Mouse (Mus musculus) MEL (cell line): ENCODE results near the gene Grsf1. TPM values are rescaled to one million over a fixed set of nuclear protein-coding genes. Genes with fewer than 3 reads are reported as not detected.

Experiments used
- DNase-seq: peaks from one replicate; pipeline ENCODE4 v3.0.0; 2011; ENCODE audit warnings: low read depth, low spot score
- H3K27ac ChIP-seq: 2 replicates; pipeline ENCODE4 v1.5.1; 2012; ENCODE audit warnings: low read depth, mild to moderate bottlenecking, control low read depth, low read length, moderate library complexity; ENCODE audit not compliant: control insufficient read depth
- H3K27me3 ChIP-seq, 2 experiments: fragments of 150-350 bp in 1 of 2; sonication (generic) in 1 of 2; 2 replicates each; pipeline ENCODE4 v1.6.1; 2012; ENCODE audit warnings: low read length in 2 of 2, mild to moderate bottlenecking in 2 of 2, improper control_type of control experiment in 1 of 2, moderate library complexity in 1 of 2; ENCODE audit not compliant: insufficient read depth in 2 of 2, control insufficient read depth in 1 of 2
- H3K36me3 ChIP-seq, 2 experiments: 2 replicates each; pipeline ENCODE4 v1.6.1; 2012 to 2014; ENCODE audit warnings: low read length in 2 of 2, improper control_type of control experiment in 1 of 2, inconsistent platforms in 1 of 2, mild to moderate bottlenecking in 1 of 2; ENCODE audit not compliant: insufficient read depth in 2 of 2, control insufficient read depth in 1 of 2
- H3K4me1 ChIP-seq, 2 experiments: fragments of 150-350 bp in 1 of 2; sonication (generic) in 1 of 2; 2 replicates each; pipeline ENCODE4 v1.6.1; 2012; ENCODE audit warnings: low read length in 2 of 2, improper control_type of control experiment in 1 of 2, mild to moderate bottlenecking in 1 of 2; ENCODE audit not compliant: insufficient read depth in 2 of 2, control insufficient read depth in 1 of 2
- H3K4me3 ChIP-seq, 2 experiments: fragments of 150-350 bp in 1 of 2; sonication (generic) in 1 of 2; 2 replicates each; pipeline ENCODE4 v1.5.1; 2012; ENCODE audit warnings: low read depth in 2 of 2, low read length in 2 of 2, mild to moderate bottlenecking in 2 of 2, moderate library complexity in 2 of 2, control low read depth in 1 of 2, improper control_type of control experiment in 1 of 2; ENCODE audit not compliant: control insufficient read depth in 1 of 2, insufficient read depth in 1 of 2
- H3K79me2 ChIP-seq: 2 replicates; pipeline ENCODE4 v1.6.1; 2012; ENCODE audit warnings: mild to moderate bottlenecking, low read length, moderate library complexity; ENCODE audit not compliant: control insufficient read depth, poor library complexity, insufficient read depth
- H3K9ac ChIP-seq: 2 replicates; pipeline ENCODE4 v1.6.1; 2012; ENCODE audit warnings: low read depth, mild to moderate bottlenecking, control low read depth, low read length, moderate library complexity; ENCODE audit not compliant: control insufficient read depth, poor library complexity, severe bottlenecking
- H3K9me3 ChIP-seq: fragments of 150-350 bp; sonication (generic); replicated peaks from 2 replicates; pipeline ENCODE4 v1.6.1; 2012; ENCODE audit warnings: mild to moderate bottlenecking, low read length, improper control_type of control experiment, moderate library complexity; ENCODE audit not compliant: insufficient read depth
- BHLHE40 ChIP-seq: IDR thresholded peaks from 2 replicates; pipeline ENCODE4 v1.6.1; 2012; ENCODE audit warnings: low read depth, mild to moderate bottlenecking, inconsistent platforms, low read length, improper control_type of control experiment, borderline replicate concordance
- CHD1 ChIP-seq: IDR thresholded peaks from 2 replicates; pipeline ENCODE4 v1.6.1; 2012; ENCODE audit warnings: low read depth, mild to moderate bottlenecking, inconsistent platforms, low read length, improper control_type of control experiment
- CHD2 ChIP-seq: IDR thresholded peaks from 2 replicates; pipeline ENCODE4 v1.6.1; 2011; ENCODE audit warnings: low read length, improper control_type of control experiment
- CTCF ChIP-seq, 3 experiments: IDR thresholded peaks in 2 of 3; conservative IDR thresholded peaks in 1 of 3; 2 replicates each; pipeline ENCODE4 v1.5.1; 2011 to 2012; ENCODE audit warnings: low read length in 3 of 3, low read depth in 2 of 3, mild to moderate bottlenecking in 2 of 3, improper control_type of control experiment in 1 of 3, inconsistent platforms in 1 of 3, mixed read lengths in 1 of 3, moderate library complexity in 1 of 3; ENCODE audit not compliant: control insufficient read depth in 1 of 3, insufficient read depth in 1 of 3, poor library complexity in 1 of 3, severe bottlenecking in 1 of 3
- E2F4 ChIP-seq: IDR thresholded peaks from 2 replicates; pipeline ENCODE4 v1.6.1; 2011; ENCODE audit warnings: low read depth, low read length, improper control_type of control experiment, borderline replicate concordance
- ELF1 ChIP-seq: IDR thresholded peaks from 2 replicates; pipeline ENCODE4 v1.6.1; 2014; ENCODE audit warnings: low read depth, mild to moderate bottlenecking, inconsistent platforms, low read length, improper control_type of control experiment, moderate library complexity
- GABPA ChIP-seq: IDR thresholded peaks from 2 replicates; pipeline ENCODE4 v1.6.1; 2012; ENCODE audit warnings: low read depth, mild to moderate bottlenecking, inconsistent platforms, low read length, improper control_type of control experiment, moderate library complexity
- HCFC1 ChIP-seq: IDR thresholded peaks from 2 replicates; pipeline ENCODE4 v1.6.1; 2012; ENCODE audit warnings: low read depth, mild to moderate bottlenecking, inconsistent platforms, low read length, improper control_type of control experiment, moderate library complexity
- JUND ChIP-seq: IDR thresholded peaks from 2 replicates; pipeline ENCODE4 v1.6.1; 2011; ENCODE audit warnings: low read depth, mild to moderate bottlenecking, improper control_type of control experiment, low read length
- MAFK ChIP-seq: IDR thresholded peaks from 2 replicates; pipeline ENCODE4 v1.6.1; 2011; ENCODE audit warnings: low read depth, mild to moderate bottlenecking, low read length, improper control_type of control experiment, borderline replicate concordance
- MEF2A ChIP-seq: IDR thresholded peaks from 2 replicates; pipeline ENCODE4 v1.6.1; 2014; ENCODE audit warnings: low read depth, mild to moderate bottlenecking, inconsistent platforms, low read length, improper control_type of control experiment; ENCODE audit not compliant: poor library complexity, insufficient replicate concordance, severe bottlenecking; ENCODE audit errors: extremely low read depth
- MXI1 ChIP-seq: IDR thresholded peaks from 2 replicates; pipeline ENCODE4 v1.6.1; 2011; ENCODE audit warnings: mild to moderate bottlenecking, low read depth, low read length, improper control_type of control experiment
- MYB ChIP-seq: IDR thresholded peaks from 2 replicates; pipeline ENCODE4 v1.6.1; 2011; ENCODE audit warnings: mild to moderate bottlenecking, low read depth, low read length, improper control_type of control experiment
- POLR2AphosphoS2 ChIP-seq: IDR thresholded peaks from 2 replicates; pipeline ENCODE4 v1.6.1; 2011; ENCODE audit warnings: low read length, improper control_type of control experiment
- RAD21 ChIP-seq: IDR thresholded peaks from 2 replicates; pipeline ENCODE4 v1.6.1; 2011; ENCODE audit warnings: mild to moderate bottlenecking, low read depth, low read length, improper control_type of control experiment
- RCOR1 ChIP-seq: IDR thresholded peaks from 2 replicates; pipeline ENCODE4 v1.6.1; 2012; ENCODE audit warnings: low read depth, mild to moderate bottlenecking, inconsistent platforms, low read length, improper control_type of control experiment
- SIN3A ChIP-seq: IDR thresholded peaks from 2 replicates; pipeline ENCODE4 v1.6.1; 2012; ENCODE audit warnings: low read length, improper control_type of control experiment, inconsistent platforms
- TAL1 ChIP-seq: IDR thresholded peaks from 2 replicates; pipeline ENCODE4 v1.6.1; 2012; ENCODE audit warnings: mild to moderate bottlenecking, inconsistent platforms, low read length, moderate library complexity, mixed read lengths
- TBP ChIP-seq: IDR thresholded peaks from 2 replicates; pipeline ENCODE4 v1.8.0; 2011; ENCODE audit warnings: low read depth, low read length, improper control_type of control experiment
- TCF12 ChIP-seq: IDR thresholded peaks from 2 replicates; pipeline ENCODE4 v1.6.1; 2014; ENCODE audit warnings: low read depth, mild to moderate bottlenecking, inconsistent platforms, low read length, improper control_type of control experiment, moderate library complexity
- USF2 ChIP-seq, 2 experiments: IDR thresholded peaks; 2 replicates each; pipeline ENCODE4 v1.6.1; 2011 to 2012; ENCODE audit warnings: improper control_type of control experiment in 2 of 2, low read length in 2 of 2, borderline replicate concordance in 1 of 2, inconsistent platforms in 1 of 2, low read depth in 1 of 2, mild to moderate bottlenecking in 1 of 2; ENCODE audit not compliant: insufficient read depth in 1 of 2
- ZC3H11A ChIP-seq: IDR thresholded peaks from 2 replicates; pipeline ENCODE4 v1.6.1; 2012; ENCODE audit warnings: low read depth, mild to moderate bottlenecking, inconsistent platforms, low read length, improper control_type of control experiment
- ZKSCAN1 ChIP-seq: IDR thresholded peaks from 2 replicates; pipeline ENCODE4 v1.6.1; 2012; ENCODE audit warnings: low read depth, mild to moderate bottlenecking, inconsistent platforms, low read length, improper control_type of control experiment, moderate library complexity
- ZMIZ1 ChIP-seq: IDR thresholded peaks from 2 replicates; pipeline ENCODE4 v1.6.1; 2012; ENCODE audit warnings: low read depth, mild to moderate bottlenecking, inconsistent platforms, low read length, improper control_type of control experiment, moderate library complexity
- ZNF384 ChIP-seq: IDR thresholded peaks from 2 replicates; pipeline ENCODE4 v1.6.1; 2012; ENCODE audit warnings: low read depth, mild to moderate bottlenecking, inconsistent platforms, low read length, improper control_type of control experiment
- polyA plus RNA-seq, 2 experiments: library from polyadenylated mRNA; stranded (reverse) in 1 of 2; unstranded in 1 of 2; fragments of >175 nt in 1 of 2; fragments of >200 nt in 1 of 2; gene quantifications; 2 replicates each; pipeline versions ENCODE4 v1.2.1 to v1.2.4; 2012; ENCODE audit warnings: low replicate concordance in 2 of 2, low read depth in 1 of 2; ENCODE audit not compliant: insufficient read length in 2 of 2, insufficient read depth in 1 of 2, missing spikeins in 1 of 2
- total RNA-seq: library from RNA; depleted of rRNA; stranded (reverse); fragments of 300-350 nt; gene quantifications from 2 replicates; pipeline ENCODE4 v1.2.3, GENCODE M21; 2012

The Grsf1 gene
- total and polyA plus RNA-seq, 3 experiments, result 49.4 to 62.8 TPM; not detected in 1

DNA sequence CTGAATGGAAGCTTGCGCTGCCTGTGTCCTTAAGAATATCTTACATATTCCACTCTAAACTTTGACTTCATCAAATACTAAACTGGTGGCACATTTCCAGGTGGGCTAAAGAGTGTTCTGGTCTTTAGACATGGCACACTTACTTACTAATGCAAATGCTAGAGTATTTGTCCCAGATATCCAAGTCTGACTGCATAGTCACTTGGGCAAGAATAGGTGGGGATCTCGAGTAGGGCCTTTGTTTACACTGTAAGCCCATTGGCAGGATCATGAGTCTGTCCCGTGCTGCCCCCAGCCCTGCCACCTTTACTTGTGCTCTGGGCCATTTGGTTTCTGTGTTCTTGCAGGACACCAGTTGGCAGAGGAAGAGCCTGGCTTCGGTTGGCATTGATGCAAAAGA, 59.0 kb downstream of the Grsf1 start:
- H3K9me3 ChIP-seq, result no peaks in the 10 kb centered on the region
- H3K4me3 ChIP-seq, result no peak overlapping the region
- no peak for DNase-seq
- no peak overlapping the region for H3K27ac ChIP-seq
- no peaks in the 10 kb centered on the region for H3K4me1 ChIP-seq
- no peaks in the 10 kb centered on the region for H3K79me2 ChIP-seq
- TF ChIP-seq BHLHE40, result no peak
- TF ChIP-seq CHD2, result no peak
- no peak for TF ChIP-seq TAL1
- TF ChIP-seq HCFC1, result no peak
- no peak for TF ChIP-seq ELF1
- TF ChIP-seq POLR2AphosphoS2, result no peak
- TF ChIP-seq GABPA, result no peak
- no peak for TF ChIP-seq RAD21
- no peak for TF ChIP-seq TBP
- TF ChIP-seq ZC3H11A, result no peak
- TF ChIP-seq MEF2A, result no peak
- TF ChIP-seq ZNF384, result no peak
- no peak for TF ChIP-seq TCF12
- TF ChIP-seq ZMIZ1, result no peak
- TF ChIP-seq USF2 (IDR thresholded peaks at IDR 0.05; ENCODE audit: borderline replicate concordance in 1 of 2, insufficient read depth in 1 of 2, low read depth in 1 of 2, low read length in 2 of 2), result no peak
- TF ChIP-seq CTCF (IDR thresholded peaks at IDR 0.05 in 2 of 3, conservative IDR thresholded peaks at IDR 0.05 in 1 of 3; ENCODE audit: control insufficient read depth in 1 of 3, insufficient read depth in 1 of 3, low read depth in 2 of 3, low read length in 3 of 3, poor library complexity in 1 of 3, severe bottlenecking in 1 of 3), result no peak
- TF ChIP-seq RCOR1, result no peak
- no peak for TF ChIP-seq MYB
- TF ChIP-seq, all 39 proteins: peak for 0
- H3K36me3 ChIP-seq, result no peaks in the 10 kb centered on the region
- no peaks in the 10 kb centered on the region for H3K27me3 ChIP-seq
- H3K9ac ChIP-seq, result no peak overlapping the region

GRCm38 (mm10) chr5:88614129-88614528, 61.8 kb downstream of the Grsf1 start:
- Histone ChIP-seq H3K36me3 (no peaks in the 10 kb centered on the region), H3K4me1 (no peaks in the 10 kb centered on the region), H3K27me3 (no peaks in the 10 kb centered on the region), H3K79me2 (no peaks in the 10 kb centered on the region), H3K9ac (no peak overlapping the region), H3K4me3 (no peak overlapping the region), H3K9me3 (no peaks in the 10 kb centered on the region), H3K27ac (no peak overlapping the region)
- DNase-seq, result no peak
- TF ChIP-seq E2F4 (no peak), CTCF (IDR thresholded peaks at IDR 0.05 in 2 of 3, conservative IDR thresholded peaks at IDR 0.05 in 1 of 3; ENCODE audit: control insufficient read depth in 1 of 3, insufficient read depth in 1 of 3, low read depth in 2 of 3, low read length in 3 of 3, poor library complexity in 1 of 3, severe bottlenecking in 1 of 3) (no peak), HCFC1 (no peak), POLR2AphosphoS2 (no peak), TCF12 (no peak), USF2 (IDR thresholded peaks at IDR 0.05; ENCODE audit: borderline replicate concordance in 1 of 2, insufficient read depth in 1 of 2, low read depth in 1 of 2, low read length in 2 of 2) (no peak), CHD1 (no peak), SIN3A (no peak), ZKSCAN1 (no peak), JUND (no peak), ZNF384 (no peak), MAFK (no peak), MXI1 (no peak), ZMIZ1 (no peak)
